Mouse (Mus musculus) liver, embryonic 14.5 days (tissue): ENCODE data around the gene Cd6. TPM values are rescaled to one million over a fixed set of nuclear protein-coding genes. Genes with fewer than 3 reads are reported as not detected.

ENCODE experiments used
- ATAC-seq: fragments of 200-750 bp; cut with Nextera tagmentation; 2 replicates; pipeline ENCODE4 v1.8.0; 2017; ENCODE audit warnings: moderate number of reproducible peaks, mild to moderate bottlenecking, moderate library complexity; ENCODE audit not compliant: insufficient read depth
- DNase-seq, 3 experiments: peaks; one replicate each; pipeline ENCODE4 v3.0.0-alpha.2; 2012 to 2013; ENCODE audit warnings: low read depth in 3 of 3, low spot score in 3 of 3
- H3K27ac ChIP-seq: fragments of 300-500 bp; sonication (generic); 2 replicates; pipeline ENCODE4 v1.5.1; 2014; ENCODE audit warnings: moderate library complexity, mild to moderate bottlenecking, control low read depth, inconsistent platforms
- H3K27me3 ChIP-seq: fragments of 300-500 bp; sonication (generic); 2 replicates; pipeline ENCODE4 v1.6.1; 2014; ENCODE audit warnings: mild to moderate bottlenecking, low read length, moderate library complexity; ENCODE audit not compliant: control insufficient read depth, insufficient read depth
- H3K36me3 ChIP-seq: fragments of 300-500 bp; sonication (generic); replicated peaks from 2 replicates; pipeline ENCODE4 v1.6.1; 2014; ENCODE audit warnings: low read depth; ENCODE audit not compliant: control insufficient read depth, insufficient read depth
- H3K4me1 ChIP-seq, 2 experiments: fragments of 200-500 bp in 1 of 2; fragments of 300-500 bp in 1 of 2; sonication (generic) in 1 of 2; replicated peaks; 2 replicates each; pipeline ENCODE4 v1.6.1; 2012 to 2014; ENCODE audit warnings: antibody characterized with exemption in 1 of 2, inconsistent platforms in 1 of 2, low read length in 1 of 2; ENCODE audit not compliant: control insufficient read depth in 2 of 2, insufficient read depth in 2 of 2
- H3K4me2 ChIP-seq: fragments of 300-500 bp; sonication (generic); 2 replicates; pipeline ENCODE4 v1.6.1; 2014; ENCODE audit warnings: low read depth, mild to moderate bottlenecking, control low read depth, moderate library complexity
- H3K4me3 ChIP-seq, 2 experiments: fragments of 200-500 bp in 1 of 2; fragments of 300-500 bp in 1 of 2; sonication (generic) in 1 of 2; 2 replicates each; pipeline ENCODE4 v1.5.1; 2012 to 2014; ENCODE audit warnings: low read depth in 2 of 2, low read length in 2 of 2, mild to moderate bottlenecking in 2 of 2, control low read depth in 1 of 2, inconsistent platforms in 1 of 2, moderate library complexity in 1 of 2; ENCODE audit not compliant: insufficient read depth in 1 of 2
- H3K9ac ChIP-seq: fragments of 300-500 bp; sonication (generic); replicated peaks from 2 replicates; pipeline ENCODE4 v1.6.1; 2014; ENCODE audit warnings: mild to moderate bottlenecking, control low read depth, moderate library complexity
- H3K9me3 ChIP-seq: fragments of 300-500 bp; sonication (generic); 2 replicates; pipeline ENCODE4 v1.6.1; 2016; ENCODE audit warnings: low read length, mixed read lengths; ENCODE audit not compliant: control insufficient read depth
- CTCF ChIP-seq: IDR thresholded peaks from 2 replicates; pipeline ENCODE4 v1.5.1; 2016; ENCODE audit warnings: antibody characterized with exemption, low read depth, control low read depth
- EP300 ChIP-seq: IDR thresholded peaks from 2 replicates; pipeline ENCODE4 v1.6.1; 2016; ENCODE audit warnings: antibody characterized with exemption, low read depth
- WGBS: fragments of 180-500 bp; shearing (Covaris S2); extraction: QIAGEN DNeasy Blood & Tissue Kit; methylation state at CpG from one replicate; pipeline ENCODE4 v1.1.7; 2014; ENCODE audit not compliant: insufficient replicate concordance; 5-methylcytosine and 5-hydroxymethylcytosine counted together
- polyA plus RNA-seq, 2 experiments: library from polyadenylated mRNA; depleted of rRNA in 1 of 2; stranded (reverse) in 1 of 2; unstranded in 1 of 2; fragments of >200 nt; fragmentation: Nextera tagmentation in 1 of 2; extraction: Ambion mirVana in 1 of 2; gene quantifications; 2 replicates each; pipeline versions ENCODE4 v1.2.1 to v1.2.3; 2012 to 2014

Cd6 gene
- polyA plus RNA-seq, 2 experiments = not detected

DNA sequence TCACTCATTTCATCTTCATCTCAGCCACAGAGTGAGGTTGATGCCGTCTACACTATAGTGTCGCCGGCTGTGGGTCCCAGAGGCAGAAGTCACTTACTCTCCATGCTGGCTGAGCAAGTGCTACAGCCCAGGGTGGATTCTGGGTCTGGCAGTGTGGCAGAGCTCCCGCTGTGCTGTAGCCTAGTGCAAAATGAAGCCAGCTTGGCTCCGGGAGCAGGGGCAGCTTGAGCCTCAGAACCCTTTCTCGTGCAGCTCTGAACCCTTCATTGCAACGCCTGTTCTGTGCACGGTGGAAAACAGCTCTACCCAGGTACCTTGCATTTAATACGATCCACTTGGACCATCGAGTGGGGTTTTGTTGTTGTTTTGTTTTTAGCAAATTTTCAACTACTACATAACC is 62.2 kb downstream of the Cd6 start:
- no peaks in the 10 kb centered on the region for H3K4me1 ChIP-seq
- no peak overlapping the region for H3K9ac ChIP-seq
- H3K9me3 ChIP-seq = no peaks in the 10 kb centered on the region
- no peak overlapping the region for H3K4me2 ChIP-seq
- no peaks in the 10 kb centered on the region for H3K36me3 ChIP-seq
- no peaks in the 10 kb centered on the region for H3K27me3 ChIP-seq
- no peak overlapping the region for H3K4me3 ChIP-seq
- ATAC-seq (no peak), DNase-seq (no peak)
- no peak overlapping the region for H3K27ac ChIP-seq
- 67% methylated on average over 10 of the region's 10 CpGs for WGBS
- TF ChIP-seq CTCF (no peak), EP300 (no peak)

DNA sequence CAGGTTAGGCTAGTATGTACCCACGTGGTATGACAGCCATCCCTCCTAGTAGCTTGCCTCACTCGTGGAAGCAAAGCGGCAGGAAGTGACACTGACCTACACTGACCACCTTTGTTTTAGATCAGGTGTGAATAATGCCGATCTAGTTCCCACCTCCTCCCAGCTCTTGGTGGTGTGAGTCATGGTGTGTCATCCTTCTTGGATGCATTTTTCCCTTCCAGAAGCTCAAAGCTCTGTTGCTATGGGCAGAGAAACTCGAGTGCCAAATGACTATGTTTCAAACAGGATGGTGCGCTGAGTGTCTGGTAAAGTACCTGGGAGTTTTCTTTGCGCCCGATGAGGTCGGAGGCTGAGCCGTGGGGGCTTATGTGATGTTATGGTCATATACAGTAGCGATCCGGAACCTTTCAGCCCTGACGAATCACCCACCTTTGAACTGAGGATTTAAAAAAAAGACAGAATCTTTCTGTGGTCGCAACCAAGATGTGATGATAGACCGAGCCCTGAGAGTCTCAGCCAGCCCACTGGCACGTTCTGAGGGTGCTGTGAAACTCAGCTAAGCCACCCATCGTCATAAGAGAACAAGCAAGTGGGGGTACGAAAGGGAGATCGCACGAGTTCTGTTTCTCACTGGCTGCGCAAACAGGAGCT is 66.4 kb downstream of the Cd6 start:
- ATAC-seq (no peak), DNase-seq (no peak)
- 57% methylated on average over 21 of the region's 21 CpGs for WGBS
- H3K4me3 ChIP-seq = no peak overlapping the region
- no peak overlapping the region for H3K27ac ChIP-seq
- H3K9me3 ChIP-seq = no peaks in the 10 kb centered on the region
- no peak for TF ChIP-seq EP300
- TF ChIP-seq CTCF = no peak
- no peaks in the 10 kb centered on the region for H3K36me3 ChIP-seq
- H3K4me1 ChIP-seq = peaks cover 0 to 3% of the 10 kb centered on the region in 2 experiments; a peak in 1 of 4 replicates
- H3K4me2 ChIP-seq = no peak overlapping the region
- H3K9ac ChIP-seq = no peak overlapping the region
- H3K27me3 ChIP-seq = no peaks in the 10 kb centered on the region

DNA sequence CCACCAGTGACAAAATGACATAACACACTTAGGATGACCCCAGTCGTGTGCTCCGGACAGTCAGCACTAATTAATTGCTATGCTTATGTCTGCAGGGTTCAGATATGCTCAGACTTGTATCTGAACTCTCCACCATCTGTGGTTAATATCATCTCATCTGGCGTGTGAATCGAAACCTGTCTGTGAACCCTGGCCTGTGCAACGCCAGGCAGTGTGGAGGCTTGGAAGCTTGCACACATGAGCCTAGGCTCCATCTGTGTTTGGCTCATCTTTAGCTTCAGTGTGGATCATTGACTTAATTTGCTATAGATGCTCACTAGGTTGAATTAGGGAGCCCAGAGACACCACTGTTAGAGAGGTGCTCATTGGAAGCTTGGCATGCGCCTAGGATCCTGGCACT is 67.4 kb downstream of the Cd6 start:
- H3K4me1 ChIP-seq = peaks cover 0 to 3% of the 10 kb centered on the region in 2 experiments; a peak in 1 of 4 replicates
- no peaks in the 10 kb centered on the region for H3K36me3 ChIP-seq
- ATAC-seq (no peak), DNase-seq (no peak)
- 45% methylated on average over 6 of the region's 6 CpGs for WGBS
- H3K27ac ChIP-seq = no peak overlapping the region
- H3K4me2 ChIP-seq = no peak overlapping the region
- H3K9ac ChIP-seq = no peak overlapping the region
- H3K4me3 ChIP-seq = no peak overlapping the region
- no peaks in the 10 kb centered on the region for H3K9me3 ChIP-seq
- TF ChIP-seq EP300 (no peak), CTCF (no peak)
- no peaks in the 10 kb centered on the region for H3K27me3 ChIP-seq

DNA sequence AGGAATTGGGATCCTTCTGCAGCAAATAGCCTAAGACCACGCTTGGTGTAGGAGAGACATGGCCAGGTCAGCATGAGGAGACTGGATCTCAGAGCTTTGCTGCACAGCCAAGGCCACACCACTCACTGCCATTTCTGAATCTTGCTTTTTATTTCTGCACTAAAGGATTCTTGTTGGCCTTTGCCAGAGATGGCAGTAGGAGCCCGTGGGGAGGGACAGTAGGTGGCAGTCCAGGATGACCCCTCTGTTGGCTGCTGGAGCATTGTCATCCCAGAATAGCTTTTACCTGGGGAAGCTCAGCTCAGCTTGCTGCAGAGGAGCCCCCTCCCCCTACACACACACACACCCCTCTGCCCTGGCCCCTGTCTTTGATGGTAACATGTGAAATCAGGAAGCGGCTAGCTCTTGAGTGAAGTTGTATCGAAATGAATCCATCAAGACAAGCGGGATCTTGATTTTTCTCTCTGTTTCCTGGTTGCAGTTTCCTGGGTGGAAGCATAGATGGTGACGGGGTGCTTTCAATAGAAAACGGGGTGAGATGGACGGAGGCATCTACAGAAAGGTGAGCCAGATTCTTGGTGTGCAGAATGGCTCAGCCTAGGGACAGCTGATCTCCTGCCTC is 68.0 kb downstream of the Cd6 start:
- H3K4me2 ChIP-seq = no peak overlapping the region
- peaks cover 0 to 3% of the 10 kb centered on the region in 2 experiments; a peak in 1 of 4 replicates for H3K4me1 ChIP-seq
- no peaks in the 10 kb centered on the region for H3K36me3 ChIP-seq
- H3K4me3 ChIP-seq = no peak overlapping the region
- H3K9ac ChIP-seq = no peak overlapping the region
- H3K27me3 ChIP-seq = no peaks in the 10 kb centered on the region
- H3K9me3 ChIP-seq = no peaks in the 10 kb centered on the region
- ATAC-seq (no peak), DNase-seq (no peak)
- 63% methylated on average over 8 of the region's 8 CpGs for WGBS
- no peak for TF ChIP-seq CTCF
- no peak overlapping the region for H3K27ac ChIP-seq

DNA sequence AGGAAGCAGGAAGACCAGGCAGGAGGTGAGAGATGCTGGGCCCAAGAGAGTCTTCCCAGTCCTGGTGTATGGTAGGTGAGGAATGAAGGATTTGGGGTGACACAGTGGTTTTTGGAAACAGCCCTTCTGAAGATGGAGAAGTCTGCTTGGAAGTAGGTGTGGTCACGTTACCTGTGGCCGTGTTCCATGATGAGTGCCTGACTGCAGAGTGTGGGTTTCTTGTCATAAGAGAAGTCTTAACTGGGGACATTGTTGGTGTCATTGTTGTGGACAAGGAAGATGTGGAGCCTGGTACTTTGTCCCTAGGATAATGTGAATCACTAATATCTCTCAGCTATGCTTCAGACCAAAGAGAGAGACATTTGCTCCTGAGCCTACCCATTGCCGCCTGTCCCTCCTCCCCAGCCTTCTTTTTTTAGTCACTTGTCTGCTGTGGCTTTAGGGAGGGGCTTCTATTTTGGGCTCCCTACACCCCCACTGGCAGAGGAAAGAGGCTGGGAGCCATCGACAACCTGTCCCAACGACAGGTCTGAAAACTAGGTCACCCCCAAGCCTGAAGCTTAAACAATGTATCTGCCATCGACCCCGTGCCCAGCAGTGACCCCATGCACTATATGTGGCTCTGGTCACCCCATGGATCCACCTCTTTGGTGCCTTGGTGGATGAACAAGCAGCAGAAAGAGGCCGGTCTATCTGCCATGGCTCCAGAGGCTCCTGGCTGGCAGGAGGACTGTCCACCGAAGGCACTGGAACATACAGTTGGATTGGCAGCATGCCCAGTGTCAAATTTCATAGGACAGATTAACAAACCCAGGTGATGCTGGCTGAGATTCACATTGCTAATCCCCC is 69.7 kb downstream of the Cd6 start:
- Histone ChIP-seq H3K4me2 (no peak overlapping the region), H3K9me3 (no peaks in the 10 kb centered on the region), H3K4me1 (peaks cover 0 to 3% of the 10 kb centered on the region in 2 experiments; a peak in 1 of 4 replicates), H3K4me3 (no peak overlapping the region), H3K36me3 (no peaks in the 10 kb centered on the region), H3K27ac (no peak overlapping the region), H3K9ac (no peak overlapping the region), H3K27me3 (no peaks in the 10 kb centered on the region)
- DNase-seq (no peak), ATAC-seq (no peak)
- 52% methylated on average over 9 of the region's 9 CpGs for WGBS
- TF ChIP-seq EP300 = no peak
